Mouse (Mus musculus) layer of hippocampus, adult 9-10 months (tissue): ENCODE measurements at regions not wholly inside any gene's neighbourhood (a gene's known extent, or its start where the extent isn't known, plus 50 kb on each side); places are given as distances from the start of the nearest gene placed in this dataset.

Source experiments
- DNase-seq: peaks from one replicate; pipeline ENCODE4 v3.0.0; 2022; ENCODE audit warnings: low spot score

DNA sequence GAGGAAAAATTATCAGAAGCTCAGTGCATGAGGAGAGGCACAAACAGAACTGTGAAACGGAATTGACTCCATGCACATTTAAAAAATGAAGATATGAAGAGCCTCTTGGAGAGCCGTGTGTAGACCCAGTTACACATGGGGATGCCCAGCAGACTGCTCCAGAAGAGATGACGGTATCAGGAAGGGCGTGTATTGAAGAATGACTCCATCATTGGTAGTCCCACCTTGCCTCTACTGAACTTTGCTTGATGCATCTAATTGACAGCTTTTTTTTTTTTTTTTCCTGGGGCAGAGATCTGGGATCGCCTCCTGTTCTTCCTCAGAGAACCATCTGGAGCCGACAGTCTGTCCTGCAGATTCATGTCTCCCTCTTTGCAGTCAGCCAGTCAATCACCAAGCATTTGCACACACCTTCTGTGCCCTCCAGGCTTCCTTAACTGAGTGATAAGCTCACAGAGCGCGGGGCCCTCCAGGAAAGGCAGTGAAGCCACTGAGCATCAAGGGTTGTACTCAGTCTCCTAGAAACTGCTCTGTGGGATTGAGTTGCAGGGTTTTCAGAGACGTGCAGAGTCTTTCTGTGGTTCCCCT lies 57.6 kb upstream of the D1Pas1 start:
- DNase-seq, result no peak

DNA sequence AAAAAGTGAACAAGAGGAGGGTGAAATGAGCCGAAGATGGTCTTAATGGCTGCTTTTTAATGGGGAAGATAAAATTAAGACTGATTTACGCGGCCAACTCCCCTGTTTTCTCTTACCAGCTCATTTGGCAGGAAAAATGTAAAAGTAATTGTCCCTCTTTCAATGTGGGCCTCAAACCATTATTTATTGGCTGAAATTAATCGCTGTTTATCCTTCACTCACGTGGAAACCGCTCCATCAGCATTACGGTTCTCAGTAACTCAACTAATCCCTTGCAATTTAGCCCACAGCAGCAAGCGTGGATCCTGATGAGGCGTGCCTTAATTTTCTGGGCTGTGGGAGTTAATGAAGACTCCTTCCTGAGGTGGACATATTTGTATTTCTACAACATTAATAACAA lies 58.1 kb upstream of the D1Pas1 start:
- DNase-seq, result no peak

DNA sequence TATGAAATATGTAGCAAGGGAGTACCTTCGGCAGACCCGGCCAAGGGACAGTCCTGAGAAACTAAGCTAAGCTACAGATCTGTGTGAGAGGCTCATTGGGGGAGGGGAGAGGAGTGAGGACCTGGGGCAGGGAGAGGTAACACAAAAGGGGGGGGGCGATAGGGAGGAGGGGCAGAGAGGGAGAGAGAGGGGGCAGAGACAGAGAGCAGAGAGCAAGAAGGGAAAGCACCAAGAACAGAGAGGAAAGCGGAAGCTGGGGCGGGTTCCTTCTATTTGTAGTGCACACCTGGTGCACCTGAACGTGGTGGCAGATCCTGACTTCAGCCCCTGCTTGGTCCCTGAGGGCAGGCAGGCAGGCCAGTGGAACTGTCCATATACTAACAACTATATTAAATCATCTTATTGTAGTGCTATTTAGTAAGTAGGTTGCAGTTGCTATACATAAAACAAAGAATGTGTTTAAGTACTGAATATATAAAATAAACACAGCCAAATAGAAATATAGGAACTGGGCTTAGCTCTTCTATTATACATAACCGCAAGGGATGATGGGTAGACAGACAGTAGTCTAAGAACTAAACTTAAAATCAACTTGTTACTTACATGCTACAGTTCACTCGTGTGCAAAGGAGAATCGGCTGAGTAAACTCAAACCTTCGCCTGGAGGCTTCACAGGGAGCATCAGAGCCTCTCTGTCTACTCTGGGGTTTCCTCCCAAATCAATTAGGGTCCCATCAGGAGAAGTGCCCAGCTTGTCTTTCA lies 59.6 kb upstream of the D1Pas1 start:
- DNase-seq, result no peak

GRCm38 (mm10) chr1:186905942-186906341 lies 61.3 kb upstream of the D1Pas1 start:
- DNase-seq, result no peak

- DNase-seq, result no peak
These were observed 65.7 kb upstream of the D1Pas1 start for GRCm38 (mm10) chr1:186901548-186901947.

- no peak for DNase-seq
These were observed 69.0 kb upstream of the D1Pas1 start for GRCm38 (mm10) chr1:186898203-186898602.

- no peak for DNase-seq
These were observed 77.7 kb upstream of the D1Pas1 start for GRCm38 (mm10) chr1:186889584-186889852.

GRCm38 (mm10) chr1:186888767-186889583 lies 78.2 kb upstream of the D1Pas1 start:
- DNase-seq, result no peak

DNA sequence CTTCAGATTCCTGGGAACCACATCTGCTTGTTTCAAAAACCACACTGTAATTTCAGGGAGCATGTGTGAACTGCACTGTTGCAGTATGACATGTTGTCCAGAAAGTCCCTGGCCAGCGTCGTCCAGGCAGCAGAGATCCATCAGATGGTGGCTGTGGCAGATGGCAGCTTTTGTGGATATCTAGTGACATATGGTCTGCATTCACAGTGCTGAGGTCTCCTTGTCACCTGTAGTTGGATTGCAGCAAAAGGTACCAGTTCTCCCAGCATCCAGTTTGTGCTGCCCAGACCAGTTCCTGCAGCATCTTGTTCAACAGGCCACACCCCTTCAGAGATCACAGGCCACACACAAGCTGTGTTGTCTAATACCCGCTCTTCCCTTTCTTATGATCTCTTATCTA lies 80.1 kb upstream of the D1Pas1 start:
- no peak for DNase-seq

DNA sequence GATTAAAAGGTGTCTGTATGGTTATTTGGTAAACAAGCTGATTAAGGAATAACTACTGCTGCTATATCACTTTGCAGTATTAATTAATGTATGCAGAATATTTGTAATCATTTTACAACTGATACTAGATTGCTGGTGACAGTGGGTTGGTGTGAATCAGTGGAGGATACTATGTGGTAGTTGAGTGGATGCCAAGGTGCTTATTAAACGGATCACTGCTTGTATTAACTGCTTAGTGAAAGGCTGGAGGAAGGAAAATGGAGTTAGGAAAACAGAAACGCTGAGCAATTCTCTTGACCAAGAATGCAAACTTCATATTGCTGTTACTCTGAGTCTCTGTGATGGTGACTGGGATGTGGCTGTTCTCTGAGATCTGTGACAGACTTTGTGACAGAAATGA lies 86.8 kb upstream of the D1Pas1 start:
- DNase-seq, result no peak

GRCm38 (mm10) chr1:186860608-186861444 lies 106.4 kb upstream of the D1Pas1 start:
- DNase-seq, result no peak

GRCm38 (mm10) chr1:186858285-186858684 lies 108.9 kb upstream of the D1Pas1 start:
- DNase-seq, result no peak

GRCm38 (mm10) chr1:186855474-186856036 lies 106.4 kb upstream of the Rrp15 start:
- DNase-seq, result no peak

- DNase-seq, result no peak
These were observed 96.1 kb upstream of the Rrp15 start for GRCm38 (mm10) chr1:186845256-186845655.

DNA sequence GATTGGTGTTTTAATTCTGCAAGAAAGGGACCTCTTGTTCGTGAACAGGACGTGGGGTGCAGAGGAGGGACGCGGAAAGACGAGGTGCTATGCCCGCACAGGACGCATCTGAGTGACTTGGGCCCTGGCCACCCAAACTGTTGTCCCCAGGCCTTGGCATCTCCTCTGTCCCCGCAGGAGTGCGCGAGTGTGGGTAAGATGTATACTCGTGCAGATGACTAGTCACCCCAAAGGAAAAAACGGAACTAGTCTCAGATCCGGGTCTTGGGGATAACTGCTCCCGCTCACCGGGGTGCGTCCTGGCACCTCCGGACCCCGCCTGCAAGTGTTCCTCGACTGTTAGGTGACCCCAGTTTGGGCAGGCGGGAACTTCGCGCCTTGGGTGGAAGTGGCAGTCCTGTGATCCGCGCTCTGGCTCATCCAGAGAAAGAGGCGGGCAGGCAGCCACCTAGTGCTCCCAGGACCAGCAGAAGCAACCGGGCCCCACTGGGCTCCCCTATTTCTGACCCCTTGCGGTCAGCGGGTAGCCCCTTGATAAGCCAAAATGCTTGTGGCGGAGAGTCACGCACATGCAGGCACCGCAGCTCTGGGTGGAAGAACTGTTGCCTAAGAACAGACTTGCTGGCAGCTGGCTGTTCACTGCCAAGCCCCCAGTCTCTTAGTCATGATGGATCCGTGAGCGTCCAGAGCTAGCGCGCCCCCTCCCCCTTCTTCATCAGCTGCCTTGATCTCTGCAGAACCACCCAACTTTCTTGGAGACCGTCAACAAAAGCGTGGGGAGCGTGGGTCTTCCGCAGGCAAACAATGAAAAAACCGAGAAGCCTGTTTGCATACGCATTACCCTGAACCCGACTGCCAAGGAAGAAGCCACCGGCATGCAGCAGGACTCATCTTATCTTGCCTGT lies 85.0 kb upstream of the Rrp15 start:
- no peak for DNase-seq

GRCm38 (mm10) chr1:186833441-186833895 lies 84.3 kb upstream of the Rrp15 start:
- DNase-seq, result no peak

- peak; percentile 26 for DNase-seq
These were observed 78.6 kb upstream of the Rrp15 start for GRCm38 (mm10) chr1:186827773-186828172.

GRCm38 (mm10) chr1:186808192-186808960 lies 59.2 kb upstream of the Rrp15 start:
- DNase-seq, result no peak

DNA sequence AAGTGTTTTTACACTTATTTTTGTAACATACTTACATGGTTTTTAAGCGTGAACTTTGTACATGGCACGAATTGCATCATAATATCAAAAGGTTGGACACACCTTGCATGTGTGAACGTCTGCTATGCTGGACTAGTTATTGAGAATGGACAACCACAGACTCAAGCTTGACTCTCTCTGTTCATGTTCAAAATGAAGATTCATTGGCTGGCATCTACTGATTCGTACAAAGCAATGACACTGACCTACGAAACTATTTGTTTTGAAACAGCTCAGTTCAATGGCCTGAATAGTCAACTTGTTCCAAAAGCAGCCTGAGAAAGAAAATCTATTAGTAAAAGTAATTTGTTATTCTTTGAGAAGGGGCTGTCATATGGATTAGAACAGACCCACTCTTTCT lies 55.3 kb upstream of the Rrp15 start:
- DNase-seq, result no peak
